Mouse (Mus musculus) spleen, adult 18-20 months (tissue): ENCODE measurements around the gene Sez6l.
A peak's percentile ranks its signal among the peaks of the same experiment; 100 is the strongest.
"Not testable (repeated sequence)": the region's sequence is repeated elsewhere in the genome, so short reads cannot be mapped to it uniquely, and the experiment has no call there.

Experiments
- DNase-seq, 2 experiments: peaks; one replicate each; pipeline ENCODE4 v3.0.0; 2022; ENCODE audit warnings: mixed read lengths in 2 of 2

The Sez6l gene

GRCm38 (mm10) chr5:112431120-112431775 is 145.7 kb downstream of the Sez6l start:
- peak in 1 of 2 experiments; percentile 3 for DNase-seq

- peak; percentile 24 to 59 for DNase-seq
These were observed 148.0 kb downstream of the Sez6l start for GRCm38 (mm10) chr5:112428944-112429343.

DNA sequence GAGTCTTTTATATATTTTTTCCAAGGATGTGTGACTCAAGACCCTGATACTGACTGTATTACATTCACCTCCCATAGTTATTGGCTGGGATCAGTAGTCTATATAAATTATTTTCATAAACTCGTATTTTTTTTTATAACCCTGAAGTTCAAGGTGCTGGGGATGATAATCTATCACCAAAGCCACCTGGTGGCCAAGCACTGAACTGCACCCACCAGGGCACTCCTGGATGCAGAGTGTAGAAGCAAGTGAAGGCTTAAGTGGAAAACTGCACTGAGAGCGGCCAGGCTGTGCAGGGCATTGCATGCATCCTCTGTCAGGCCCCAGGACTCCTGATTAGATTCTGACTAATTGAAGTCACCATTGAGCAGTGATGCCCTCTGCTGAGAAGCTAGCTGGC is 149.7 kb downstream of the Sez6l start:
- DNase-seq, result peak; percentile 12 to 65

DNA sequence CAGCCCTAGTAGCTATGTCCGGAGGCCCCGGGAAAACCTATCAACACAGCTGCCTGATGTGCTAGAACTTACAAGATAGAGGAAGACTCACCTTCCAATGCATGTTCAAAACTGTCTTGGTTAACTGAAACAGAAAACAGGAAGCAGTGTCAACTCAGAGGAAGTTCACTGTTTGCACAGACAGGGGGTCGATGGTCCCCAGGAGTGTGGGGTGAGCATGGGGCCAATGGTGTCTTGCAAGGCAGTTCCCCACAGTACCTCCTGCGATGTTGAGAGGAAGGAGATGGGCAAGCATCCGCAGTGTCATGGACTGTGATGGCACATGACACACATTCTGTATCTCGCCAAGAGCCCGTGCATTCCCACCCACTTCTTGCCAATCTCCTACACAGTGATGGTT is 150.3 kb downstream of the Sez6l start:
- peak in 1 of 2 experiments; percentile 2 for DNase-seq

GRCm38 (mm10) chr5:112419535-112419934 is 157.4 kb downstream of the Sez6l start:
- DNase-seq, result no peak

- DNase-seq, result no peak
These were observed 159.0 kb downstream of the Sez6l start for GRCm38 (mm10) chr5:112418023-112418422.

DNA sequence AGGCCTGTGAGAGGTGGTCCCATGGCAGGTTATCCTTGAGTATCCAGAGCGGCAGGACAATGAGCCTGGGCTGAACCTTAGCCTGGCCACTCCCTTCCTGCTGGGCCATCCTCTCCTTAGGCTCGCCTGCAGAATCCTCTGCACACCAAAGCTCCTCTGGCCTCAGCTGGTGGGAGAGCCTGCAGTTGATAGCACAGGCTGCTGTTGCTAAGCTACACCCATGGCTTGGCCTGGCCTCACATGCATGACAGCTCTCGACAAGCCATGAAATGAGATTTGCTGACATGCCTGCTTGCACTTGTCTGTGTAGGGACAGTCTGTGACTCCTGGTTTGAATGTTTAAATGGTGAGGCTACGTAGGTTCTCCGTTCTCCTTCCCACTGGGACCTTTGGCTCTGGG is 160.3 kb downstream of the Sez6l start:
- DNase-seq, result no peak

DNA sequence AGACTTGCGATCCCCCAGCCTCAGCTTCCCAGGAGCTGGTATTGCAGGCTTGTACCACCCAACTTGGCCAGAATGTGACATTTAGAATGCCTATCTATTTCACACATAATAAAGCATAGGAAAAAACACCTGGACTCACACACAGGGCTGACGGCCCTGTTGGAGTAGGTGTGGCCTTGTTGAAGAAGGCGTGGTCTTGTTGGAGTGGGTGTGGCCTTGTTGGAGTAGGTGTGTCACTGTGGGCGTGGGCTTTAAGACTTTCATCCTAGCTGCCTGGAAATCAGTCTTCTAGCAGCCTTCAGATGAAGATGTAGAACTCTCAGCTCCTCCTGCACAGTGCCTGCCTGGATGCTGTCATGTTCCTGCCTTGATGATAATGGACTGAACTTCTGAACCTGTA is 164.2 kb downstream of the Sez6l start:
- DNase-seq, result not testable (repeated sequence)

DNA sequence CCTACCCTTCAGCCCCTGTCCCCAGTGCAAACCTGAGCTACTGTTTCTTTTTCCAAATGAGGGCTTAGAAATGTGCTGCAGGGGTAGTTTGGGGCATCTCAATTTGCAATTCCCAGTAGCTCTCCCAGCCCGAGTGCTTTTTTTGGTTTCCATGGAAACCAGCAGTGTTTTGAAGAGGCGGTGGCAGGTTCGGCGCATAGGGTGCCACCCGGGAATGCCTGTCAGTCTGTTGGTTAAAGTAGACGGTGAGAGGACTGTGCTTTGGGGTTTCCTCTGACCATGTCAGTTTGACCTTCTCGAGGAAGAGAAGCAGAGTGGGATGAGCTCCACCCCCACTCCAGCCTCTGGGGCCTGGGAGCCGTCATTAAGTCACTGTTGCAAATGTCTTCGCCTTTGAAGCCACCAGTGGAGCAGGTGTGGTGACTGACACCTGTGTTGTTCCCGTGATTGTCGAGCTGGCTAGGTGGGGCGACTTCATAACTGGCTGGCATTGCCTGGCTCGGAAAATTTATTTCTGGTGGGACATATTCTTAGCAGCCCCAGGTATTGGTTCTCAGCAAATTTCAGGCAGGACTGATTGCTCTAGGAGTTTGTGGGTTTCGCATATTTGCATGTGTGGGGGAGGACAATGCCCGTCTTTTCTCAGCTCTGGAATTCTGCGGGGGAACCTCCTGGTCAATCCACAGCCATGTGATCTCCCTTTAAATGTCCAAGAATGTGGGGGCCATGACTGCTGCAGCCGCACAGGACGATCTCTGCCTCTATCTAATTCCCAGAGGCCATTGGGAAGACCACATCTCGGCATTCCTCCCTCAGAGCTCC is 165.3 kb downstream of the Sez6l start:
- no peak for DNase-seq

GRCm38 (mm10) chr5:112411072-112411471 is 165.9 kb downstream of the Sez6l start:
- DNase-seq, result no peak

- no peak for DNase-seq
These were observed 167.7 kb downstream of the Sez6l start for GRCm38 (mm10) chr5:112409274-112409673.

DNA sequence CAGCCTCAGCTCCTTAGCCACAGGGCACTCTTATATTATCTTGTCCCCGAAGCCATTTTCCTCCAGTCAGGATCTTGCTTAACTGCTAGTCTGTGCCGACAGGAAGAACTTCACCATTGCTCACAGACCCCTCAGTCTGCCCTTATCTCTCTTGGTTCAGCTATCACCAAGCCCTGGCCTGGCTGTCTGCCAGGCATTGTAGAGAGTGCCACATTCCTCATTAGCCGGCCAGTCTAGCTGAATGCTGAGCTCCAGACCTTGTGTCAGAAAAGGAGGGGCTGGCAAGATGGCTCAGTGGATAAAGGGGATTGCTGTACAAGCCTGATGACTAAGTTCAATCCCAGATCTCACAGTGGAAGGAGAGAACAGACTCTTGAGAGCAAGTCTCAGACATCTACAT is 171.0 kb downstream of the Sez6l start:
- DNase-seq, result no peak

GRCm38 (mm10) chr5:112402437-112402836 is 174.5 kb downstream of the Sez6l start:
- DNase-seq, result no peak

GRCm38 (mm10) chr5:112399284-112399683 is 177.7 kb downstream of the Sez6l start:
- DNase-seq, result no peak

- DNase-seq, result no peak
These were observed 180.9 kb downstream of the Sez6l start for GRCm38 (mm10) chr5:112396066-112396465.

DNA sequence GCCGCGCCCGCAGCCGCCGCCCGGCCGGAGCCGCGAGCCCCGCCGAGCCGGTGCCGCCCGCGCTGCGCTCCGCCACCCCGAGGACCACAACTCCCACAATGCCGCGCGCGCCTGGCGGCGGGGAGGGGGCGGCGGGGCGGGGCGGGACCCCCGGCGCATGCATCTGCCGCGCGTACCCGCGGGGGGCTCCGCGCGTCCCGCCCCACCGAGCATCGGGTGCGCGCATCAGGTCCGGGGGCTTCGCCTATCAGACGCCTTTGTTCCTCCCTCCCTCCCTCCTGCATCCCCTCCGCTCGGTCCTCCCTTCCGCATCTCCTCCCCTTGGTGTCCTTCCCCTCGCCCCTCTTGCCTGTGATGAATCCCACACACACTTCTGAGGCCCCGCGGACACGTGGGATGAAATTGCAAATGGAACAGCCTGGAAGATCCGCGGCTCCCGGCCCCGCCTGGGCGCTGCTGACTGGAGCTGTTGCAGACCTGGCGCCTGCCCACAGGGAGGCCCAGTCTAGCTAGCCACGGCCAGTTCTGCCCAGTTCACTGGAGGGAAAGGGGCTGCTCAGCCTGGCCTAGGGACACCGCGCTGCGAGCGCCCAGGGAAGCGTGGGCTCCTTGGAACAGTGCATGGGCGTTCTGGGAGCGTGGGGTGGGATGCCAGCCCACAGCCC is 182.1 kb downstream of the Sez6l start, which contains the start of gene Asphd2:
Gene Asphd2, minus strand, starts transcription at position 88 of the 665 bp plus-strand sequence.
- no peak for DNase-seq

DNA sequence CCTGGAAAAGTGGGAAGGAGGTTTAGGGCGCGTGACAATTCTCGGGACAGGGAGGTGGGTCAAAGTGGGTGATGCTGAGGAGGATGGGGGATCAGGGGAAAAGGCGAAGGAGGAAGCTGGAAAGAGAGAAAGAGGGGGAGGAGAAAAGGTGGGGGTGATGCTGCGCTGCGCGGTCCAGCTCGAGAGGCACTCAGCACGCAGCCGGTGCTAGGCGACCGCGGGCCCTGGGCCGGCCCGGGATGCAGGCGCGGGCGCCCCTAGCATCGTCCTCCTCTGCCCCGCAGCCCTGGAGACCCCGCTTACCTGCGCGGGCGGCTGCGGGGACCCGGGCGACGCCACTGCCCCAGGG is 182.6 kb downstream of the Sez6l start:
- no peak for DNase-seq

- DNase-seq, result no peak
These were observed 183.1 kb downstream of the Sez6l start for GRCm38 (mm10) chr5:112393741-112394414.

DNA sequence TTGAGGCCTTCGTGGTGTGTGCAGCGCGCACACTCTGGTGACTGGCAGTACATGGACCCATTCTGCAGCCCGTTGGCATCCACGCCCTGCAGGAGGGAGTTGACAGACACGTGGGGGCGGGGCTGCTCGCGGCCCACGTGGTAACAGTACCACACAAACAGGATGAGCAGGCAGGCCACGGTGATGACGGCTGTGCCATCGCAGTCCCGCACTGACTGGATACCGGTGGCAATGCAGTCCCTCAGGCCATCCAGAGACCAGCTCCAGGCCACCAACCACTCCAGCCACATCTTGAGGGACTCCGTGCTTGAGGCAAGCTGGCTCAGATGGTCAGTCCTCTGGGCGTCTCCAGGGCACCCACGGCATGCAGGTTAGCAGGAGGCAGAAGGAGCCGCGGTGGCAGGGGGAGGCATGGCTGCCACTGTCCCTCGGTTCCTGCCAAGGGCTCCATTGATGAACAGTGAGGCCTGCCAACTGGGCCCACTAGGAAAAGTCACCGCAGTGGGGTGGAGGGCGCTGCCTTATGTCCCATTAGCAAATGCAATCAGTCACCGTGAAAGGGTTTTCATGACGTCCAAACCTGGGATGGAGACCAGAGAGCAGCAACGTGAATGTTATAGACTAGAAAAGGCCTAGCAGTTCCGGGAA is 185.2 kb downstream of the Sez6l start:
- DNase-seq, result no peak

DNA sequence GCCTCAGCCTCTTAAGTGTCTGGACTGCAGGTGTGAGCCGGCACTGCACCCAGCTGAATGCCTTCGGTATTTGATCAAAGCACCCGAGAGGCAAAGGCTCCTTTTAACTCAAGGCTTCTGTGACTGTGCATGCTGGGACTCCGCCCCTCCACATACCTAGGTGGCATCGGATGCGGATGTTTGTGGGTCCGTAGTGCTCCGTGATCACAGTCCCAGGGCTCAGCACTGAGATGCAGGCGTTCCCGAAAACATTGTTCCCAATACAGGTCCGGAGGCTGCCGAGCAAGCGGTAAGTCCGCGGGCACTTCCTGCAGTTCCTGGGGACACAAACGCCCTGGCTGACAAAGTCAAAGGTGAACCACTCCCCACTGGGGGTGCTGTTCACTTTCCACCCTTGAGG is 186.0 kb downstream of the Sez6l start:
- DNase-seq, result no peak

DNA sequence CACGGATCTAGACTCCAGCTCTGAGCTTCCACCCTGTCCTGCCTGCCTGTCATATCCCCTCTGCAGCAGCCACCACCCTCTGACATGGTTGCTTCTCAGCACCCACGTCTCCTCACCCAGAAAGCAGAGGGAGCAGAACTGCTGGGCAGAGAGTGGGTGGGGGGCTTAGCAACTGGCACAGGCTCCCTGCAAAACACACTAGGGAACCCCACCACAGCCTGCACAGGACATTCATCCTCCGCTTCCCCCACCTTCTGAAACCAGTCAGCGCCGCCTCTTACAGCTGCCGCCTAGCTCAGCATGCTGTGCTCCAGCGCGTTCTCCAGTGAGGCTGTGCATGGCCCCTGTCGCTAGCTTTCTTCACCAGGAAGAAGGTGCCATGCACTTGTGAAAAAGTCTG is 187.6 kb downstream of the Sez6l start:
- no peak for DNase-seq

DNA sequence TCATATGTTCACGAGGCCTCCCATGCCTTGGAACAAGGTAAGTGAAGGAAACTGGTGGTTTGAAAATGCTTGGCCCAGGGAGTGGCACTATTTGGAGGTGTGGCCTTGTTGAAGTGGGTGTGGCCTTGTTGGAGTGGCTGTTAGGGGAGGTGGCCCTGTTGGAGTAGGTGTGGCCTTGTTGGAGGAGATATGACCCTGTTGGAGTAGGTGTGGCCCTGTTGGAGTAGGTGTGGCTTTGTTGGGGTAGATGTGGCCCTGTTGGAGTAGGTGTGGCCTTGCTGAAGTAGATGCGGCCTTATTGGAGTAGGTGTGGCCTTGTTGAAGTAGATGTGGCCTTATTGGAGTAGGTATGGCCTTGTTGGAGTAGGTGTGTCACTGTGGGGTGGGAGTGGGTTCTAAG is 191.0 kb downstream of the Sez6l start:
- DNase-seq, result no peak
